Mouse (Mus musculus) cerebellum, adult 18-20 months (tissue): ENCODE measurements around the gene Prdm2.
A peak's percentile ranks its signal among the peaks of the same experiment; 100 is the strongest.

ENCODE experiments used
- DNase-seq, 2 experiments: peaks; one replicate each; pipeline ENCODE4 v3.0.0; 2021

The Prdm2 gene

DNA sequence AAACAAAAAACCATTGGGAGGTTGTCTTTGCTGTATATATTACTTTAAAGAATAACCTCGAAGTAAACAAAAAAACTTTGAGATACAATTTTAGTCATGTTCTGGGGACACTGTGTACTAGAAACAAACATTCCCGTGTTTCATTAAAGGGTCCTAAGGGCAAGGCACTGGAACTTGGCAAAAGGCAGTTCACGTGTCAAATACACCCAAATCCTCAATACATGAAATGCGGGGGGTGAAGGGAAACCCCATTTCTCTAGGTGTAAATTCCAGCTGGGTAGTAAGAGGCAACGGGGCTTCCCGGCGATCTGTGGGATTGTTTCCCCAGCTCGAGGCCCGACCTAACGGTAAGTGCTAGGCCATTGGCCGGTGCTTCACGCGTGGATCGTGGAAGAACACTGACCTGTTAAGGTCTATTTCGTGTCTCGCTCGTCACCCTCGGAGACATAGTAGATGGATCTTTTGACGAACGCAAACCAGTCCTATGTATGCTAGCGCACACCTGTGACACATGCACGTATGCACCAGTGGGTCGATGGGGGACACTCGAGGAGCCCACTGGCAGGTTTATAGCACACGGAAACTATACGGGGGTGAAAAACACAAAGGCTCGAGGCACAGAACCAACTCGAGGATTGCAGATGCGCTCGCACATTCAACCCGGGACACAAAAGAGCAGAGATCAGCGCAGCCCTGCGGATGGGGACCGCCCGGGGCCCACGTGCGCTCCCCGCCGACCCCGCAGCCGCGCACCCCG is 1.0 kb downstream of the Prdm2 start:
- DNase-seq, result peak; percentile 43 to 62

DNA sequence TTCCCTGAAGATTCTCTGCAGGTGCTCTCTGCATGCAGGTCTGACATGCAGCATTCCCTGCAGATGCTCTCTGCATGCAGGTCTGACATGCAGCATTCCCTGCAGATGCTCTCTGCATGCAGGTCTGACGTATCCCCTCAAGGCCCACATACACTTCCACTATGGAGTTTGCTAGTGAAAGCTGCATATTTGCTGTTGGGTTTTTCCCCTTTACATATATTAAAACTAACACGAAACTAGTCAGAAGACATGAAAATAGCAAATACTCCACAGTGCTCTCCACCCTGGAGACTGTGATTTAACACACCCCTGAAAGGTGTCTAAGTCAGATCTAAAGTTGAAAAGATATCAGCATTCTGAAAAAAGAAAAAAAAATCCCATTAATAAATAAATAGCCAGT is 2.8 kb downstream of the Prdm2 start:
- no peak for DNase-seq

DNA sequence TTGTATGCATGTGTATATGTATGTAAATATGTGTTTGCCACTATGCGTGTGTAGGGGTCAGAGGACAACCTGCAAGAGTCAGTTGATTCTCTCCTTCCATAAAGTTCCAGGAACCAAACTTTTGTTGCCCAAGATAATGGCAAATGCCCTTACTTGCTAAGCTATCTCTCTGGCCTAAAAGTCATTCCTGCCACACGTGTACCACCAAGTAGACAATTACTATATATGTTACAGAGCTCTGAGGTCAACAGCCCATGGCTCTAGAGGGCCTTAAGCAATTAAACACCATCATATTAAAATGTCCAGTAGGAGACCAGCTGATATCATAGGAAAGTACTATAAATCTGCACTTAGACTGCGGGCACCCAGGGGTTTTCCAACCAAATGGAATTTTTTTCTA is 10.1 kb downstream of the Prdm2 start:
- no peak for DNase-seq

DNA sequence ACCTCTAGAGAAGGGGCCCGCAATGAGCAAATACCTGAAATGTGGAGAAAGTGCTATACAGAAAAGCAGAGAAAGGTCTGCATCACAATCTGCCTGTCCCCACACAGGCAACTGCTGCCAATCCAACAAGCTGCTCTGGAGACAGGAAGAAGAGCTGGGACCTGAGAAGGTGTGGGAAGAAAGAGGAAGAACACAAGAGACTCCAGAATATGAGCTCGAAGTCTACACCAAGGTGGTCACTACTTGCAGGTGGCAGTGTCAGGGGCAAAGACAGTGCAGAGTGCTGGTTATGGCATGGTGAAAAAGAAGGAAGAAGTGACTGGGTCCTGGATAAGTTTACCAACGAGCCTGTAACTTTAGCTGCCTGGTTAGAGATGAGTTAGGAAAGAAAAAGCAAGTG is 14.4 kb downstream of the Prdm2 start:
- no peak for DNase-seq

DNA sequence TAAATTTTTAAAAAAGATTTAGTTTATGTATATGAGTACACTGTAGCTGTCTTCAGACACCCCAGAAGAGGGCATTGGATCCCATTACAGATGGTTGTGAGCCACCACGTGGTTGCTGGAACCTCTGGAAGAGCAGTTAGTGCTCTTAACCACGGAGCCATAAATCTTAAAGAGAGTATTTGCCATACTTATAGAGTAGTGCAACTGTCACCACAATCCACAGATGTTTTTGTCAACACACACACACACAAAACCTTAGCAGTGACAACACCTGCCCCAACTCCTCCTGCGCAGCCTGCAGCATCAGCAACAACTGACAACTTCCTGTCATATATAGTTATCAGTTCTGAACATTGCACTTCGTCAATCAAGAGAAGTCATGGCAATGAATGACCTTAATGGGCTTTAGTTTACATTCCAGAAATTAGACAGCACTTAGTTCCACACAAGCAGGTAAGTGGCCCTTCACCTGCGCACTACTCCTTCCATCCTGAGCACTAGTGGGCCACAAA is 14.9 kb downstream of the Prdm2 start:
- DNase-seq, result no peak

DNA sequence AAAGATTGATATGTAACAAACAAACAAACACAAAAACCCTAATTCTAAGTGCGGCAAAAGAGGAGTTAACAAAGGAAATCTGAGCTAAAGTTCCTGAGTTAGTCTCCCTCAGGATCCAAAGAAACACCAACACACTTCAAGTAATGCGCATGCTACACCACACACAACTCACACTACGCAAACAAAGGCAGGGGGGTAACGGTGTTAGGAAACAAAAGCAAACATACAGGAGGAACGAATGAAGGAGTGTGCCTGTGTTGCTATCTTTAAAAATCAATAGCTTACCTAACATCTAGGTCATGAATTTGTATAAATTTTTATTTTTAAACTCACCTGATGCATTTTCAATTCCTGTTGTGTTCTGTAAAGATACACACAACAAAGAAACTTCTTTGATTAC is 18.5 kb downstream of the Prdm2 start:
- no peak for DNase-seq

DNA sequence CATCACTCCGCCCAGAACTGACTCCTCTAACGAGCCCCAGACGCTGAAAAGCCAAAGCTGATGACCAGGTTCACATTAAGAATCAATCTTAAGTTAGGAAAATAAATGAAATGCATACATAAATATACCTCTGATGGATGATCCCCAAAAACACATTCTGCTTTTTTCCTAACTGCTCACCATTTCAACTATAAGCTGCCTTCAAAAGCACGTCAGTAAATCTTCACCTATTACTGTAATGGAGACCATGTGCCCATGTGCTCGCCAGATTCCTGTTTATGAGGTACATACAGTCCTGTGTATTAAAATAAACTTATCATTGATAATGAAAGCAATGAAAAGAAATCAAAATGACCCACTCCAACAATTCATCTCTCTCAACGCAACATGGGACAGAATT is 19.6 kb downstream of the Prdm2 start:
- no peak for DNase-seq

DNA sequence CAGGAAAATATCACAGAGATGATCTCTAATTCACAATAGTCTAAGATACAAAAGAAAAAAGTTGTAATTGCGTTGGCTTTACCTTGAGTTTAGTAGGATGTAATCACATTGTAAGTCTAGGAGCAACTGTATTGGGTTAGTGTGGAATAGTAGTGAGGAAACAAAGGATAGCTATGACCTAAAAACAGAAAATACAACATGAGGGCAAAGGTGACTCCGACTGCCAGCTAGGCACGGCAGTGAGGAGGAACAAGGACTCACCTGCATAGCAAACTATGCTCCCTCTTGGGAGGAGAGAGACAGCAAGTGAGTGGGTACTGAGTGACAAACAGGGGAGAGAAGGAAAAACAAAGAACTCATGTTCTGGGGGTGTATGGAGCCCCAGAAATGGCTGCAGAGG is 21.0 kb downstream of the Prdm2 start:
- DNase-seq, result no peak

DNA sequence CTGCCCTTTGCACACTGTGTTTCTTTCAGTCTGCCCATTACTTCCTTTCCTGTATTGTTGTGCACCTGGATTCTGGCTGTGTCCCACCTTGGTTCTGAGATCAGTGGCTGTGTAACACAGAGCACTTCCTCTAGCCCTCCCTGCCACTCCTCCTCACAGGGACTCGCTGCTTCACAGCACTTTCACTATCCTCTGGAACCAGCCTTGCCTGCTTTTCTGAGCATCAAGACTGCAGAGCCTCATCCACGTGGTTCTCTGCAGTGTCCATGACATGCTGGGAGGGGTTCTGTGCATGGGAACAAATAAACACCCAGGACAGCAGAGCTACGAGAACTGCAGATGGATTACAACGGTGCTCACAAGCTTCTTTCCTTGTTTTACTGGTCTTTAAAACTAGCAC is 22.1 kb downstream of the Prdm2 start:
- no peak for DNase-seq

DNA sequence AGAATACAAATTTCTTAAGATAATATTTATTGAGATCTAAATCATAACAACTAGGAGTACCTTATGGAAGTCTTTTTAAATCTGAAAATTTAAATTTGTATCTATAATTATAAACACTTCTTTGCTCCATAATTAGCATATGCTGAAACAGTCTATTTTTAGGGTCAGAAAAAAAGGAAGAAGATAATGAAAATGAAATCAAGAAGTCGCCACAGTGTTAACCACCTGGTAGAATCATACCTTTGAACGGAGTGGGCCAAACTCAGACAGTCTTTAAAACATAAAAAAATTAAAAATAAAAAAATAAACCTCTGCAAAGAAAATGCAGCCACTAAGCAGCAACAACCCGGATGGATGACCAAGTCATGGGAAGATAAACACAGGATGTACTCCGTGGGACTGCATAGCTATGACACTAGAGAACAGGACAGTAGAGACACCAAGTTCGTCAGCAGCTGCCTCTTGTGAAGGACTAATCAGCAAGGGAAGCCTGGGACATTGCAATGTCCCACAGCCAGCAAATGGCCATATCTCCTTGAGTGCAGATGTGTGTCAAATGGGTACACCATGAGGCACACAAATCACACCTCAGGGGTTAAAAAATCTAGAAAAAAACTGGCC is 24.1 kb downstream of the Prdm2 start:
- DNase-seq, result no peak

DNA sequence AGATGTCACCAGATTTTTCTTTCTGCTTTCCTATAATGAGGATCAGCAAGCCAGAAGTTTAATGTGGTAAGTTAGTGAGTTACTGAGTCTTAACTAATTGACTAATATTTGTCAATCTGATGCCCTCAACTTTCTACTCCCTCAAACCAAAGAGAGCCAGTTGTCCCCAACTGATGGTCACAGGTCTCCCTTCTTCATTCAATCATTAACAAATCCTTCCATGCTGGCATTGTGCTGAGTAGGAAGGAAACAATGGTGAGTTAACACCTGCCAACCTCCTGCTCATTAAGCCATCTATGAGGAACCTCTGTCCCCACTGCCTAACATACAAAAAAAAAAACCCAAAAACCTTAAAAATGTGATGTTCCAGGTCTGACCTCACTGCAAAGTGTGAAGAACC is 26.7 kb downstream of the Prdm2 start:
- DNase-seq, result no peak

DNA sequence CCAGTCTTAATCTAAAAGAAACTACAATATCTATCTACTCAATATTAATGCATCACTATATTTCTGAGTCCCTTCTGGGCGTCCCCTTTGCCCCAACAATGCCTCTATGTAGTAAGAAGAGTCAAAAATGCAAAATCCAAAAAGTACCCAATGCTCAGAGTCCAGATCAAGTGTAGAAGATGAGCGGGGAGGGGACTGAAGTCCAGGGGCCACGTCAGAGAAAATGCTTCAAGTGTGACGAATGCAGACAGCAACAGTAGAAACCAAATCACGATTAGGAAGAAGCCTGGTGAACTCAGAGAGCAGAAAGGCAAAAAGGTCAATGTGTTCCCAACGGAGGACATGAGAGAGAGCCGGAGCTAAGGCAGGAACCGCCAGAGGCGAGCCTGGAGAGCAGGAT is 27.3 kb downstream of the Prdm2 start:
- DNase-seq, result no peak

DNA sequence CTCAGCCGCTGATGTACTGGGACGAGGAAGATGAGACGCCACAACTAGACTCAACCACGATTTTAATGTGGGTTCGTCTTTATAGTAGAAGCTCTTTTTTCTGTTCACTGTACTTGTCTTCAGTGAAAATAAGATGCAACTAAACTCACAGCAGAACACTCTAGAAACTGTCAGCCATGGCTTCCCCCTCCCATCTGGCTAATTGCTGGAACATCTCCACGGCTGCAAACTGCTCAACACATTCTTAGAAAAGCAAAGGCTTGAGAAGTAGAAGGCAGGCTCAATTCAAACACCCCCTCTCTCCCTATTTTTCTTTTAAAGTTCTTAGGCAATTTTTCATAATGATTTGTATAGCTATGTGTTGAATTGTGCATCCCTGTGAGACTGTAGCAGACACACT is 29.7 kb downstream of the Prdm2 start:
- no peak for DNase-seq

DNA sequence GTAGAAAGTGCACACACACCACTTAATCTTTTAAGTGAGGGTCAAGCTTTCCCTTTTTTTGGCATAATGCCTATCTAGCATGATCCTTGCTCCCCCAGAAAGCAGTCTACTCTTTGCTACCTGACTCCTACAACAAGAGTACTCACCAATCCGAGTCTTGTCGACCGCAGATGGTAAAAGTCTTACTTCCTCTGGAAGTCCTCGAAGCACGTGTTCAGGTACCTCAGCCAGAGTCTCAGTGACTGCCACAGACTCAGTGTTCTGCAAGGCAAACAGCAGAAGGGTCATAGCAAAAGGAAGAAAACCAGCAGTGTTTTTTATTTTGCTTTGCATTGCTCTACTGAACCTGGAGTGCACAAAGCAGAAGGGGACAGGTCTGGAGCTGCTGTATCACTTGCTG is 32.1 kb downstream of the Prdm2 start:
- DNase-seq, result no peak

DNA sequence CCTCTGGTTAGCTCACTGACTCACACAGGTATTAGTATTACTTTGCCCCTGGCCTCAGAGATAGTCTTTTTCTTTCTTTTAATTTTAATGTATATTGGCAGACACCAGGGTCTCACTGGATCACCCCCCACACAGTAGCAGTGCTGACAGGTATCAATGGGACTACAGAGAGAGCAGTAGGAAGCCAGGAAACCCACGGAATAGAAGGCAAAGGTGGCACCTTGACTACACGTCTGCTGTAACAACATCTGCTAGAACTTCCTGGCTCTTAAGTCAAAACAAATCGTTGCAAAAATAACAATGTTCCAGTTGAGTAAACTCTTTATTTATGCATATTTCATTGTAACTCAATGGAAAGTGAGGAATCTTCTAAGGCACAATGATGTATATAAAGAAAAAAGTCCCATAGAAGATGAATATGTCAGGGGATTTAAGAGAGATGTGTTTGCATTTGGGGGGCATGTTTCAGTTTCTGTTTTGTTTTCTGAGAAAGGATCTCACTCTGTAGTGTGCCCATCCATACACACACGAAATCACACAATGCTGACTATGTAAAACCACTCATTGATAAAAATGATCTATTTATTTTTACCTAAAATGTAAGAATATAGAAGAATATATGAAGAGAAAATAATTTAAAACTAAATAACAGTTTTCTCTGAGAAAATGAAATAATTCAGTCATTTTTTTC is 41.0 kb downstream of the Prdm2 start:
- DNase-seq, result no peak

DNA sequence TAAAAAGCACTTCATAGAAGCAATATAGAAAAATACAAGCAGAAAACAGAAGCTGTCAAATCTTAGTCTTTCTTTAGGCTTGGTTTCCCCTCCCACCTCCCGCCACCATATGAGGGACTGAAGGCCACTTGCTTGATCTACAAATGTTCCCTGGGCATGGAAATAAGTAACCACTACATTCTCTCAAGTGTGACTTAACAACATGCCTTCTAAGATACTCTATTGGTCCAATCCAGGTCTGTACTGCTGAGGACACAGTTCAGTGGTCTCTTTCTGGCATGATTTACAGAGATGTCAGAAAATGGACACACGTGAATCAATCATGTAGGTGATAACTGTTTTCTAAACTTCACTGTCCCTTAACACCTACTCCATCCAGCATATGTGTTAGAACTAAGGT is 42.5 kb downstream of the Prdm2 start:
- DNase-seq, result no peak

DNA sequence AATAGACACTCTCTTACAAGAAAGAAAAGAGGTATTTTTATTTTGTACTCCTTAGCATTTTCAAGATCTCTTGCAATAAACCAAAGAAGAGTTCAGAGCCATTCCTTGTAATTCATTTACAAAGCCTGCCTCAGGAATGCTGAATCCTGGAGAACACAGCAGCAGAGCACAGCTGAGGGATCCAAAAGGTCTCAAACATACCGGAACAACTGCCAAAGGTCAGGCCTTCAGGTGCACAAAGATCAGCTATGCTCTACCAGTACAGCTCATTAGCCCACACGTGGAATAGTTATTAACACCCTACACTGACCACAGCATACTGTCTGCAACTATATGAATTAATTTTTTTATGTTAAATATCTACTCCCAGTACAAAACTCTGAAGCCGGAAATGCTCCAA is 44.7 kb downstream of the Prdm2 start:
- DNase-seq, result no peak

DNA sequence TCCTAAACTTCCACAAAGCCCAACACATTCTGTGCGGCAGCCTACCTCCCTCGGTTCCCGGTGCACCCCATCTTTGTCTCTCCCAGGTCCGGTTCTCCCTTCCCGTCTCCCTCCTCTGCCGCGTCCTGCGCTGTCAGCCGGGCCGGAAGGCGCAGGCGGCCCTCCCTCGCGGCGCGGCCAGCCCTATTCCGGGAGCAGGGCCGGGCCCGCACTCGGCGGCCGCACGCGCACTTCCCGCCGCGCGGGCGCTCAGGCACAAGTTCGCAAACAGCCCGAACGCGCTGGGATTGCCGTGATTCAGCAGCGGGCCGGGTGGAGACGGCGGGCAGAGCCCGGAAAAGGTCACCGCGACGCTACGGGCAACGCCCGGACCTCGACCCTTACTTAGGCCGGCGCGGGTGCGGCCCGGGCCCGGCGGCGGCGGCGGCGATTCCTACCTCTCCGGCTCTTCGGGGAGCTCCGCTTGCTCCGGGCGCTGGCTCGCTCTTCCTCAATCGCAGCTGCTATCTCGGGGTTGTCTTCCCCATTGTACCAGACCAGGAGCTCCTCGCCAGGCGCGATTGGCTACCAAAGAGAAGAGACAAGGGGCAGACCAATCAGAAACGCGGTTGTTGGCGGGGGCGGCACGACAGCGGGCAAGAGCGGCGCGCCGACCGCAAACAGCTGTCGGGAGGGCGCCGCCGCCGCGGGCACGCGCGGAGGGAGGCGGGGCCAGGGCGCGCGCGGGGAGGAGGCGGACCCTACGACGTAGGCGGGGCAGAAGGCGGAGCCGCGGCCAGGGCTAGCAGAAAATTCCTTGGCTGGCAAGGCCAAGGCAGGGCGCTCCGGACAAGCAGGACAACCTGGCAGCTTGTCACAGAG is 50.9 kb downstream of the Prdm2 start:
- DNase-seq, result peak; percentile 99 to 100

DNA sequence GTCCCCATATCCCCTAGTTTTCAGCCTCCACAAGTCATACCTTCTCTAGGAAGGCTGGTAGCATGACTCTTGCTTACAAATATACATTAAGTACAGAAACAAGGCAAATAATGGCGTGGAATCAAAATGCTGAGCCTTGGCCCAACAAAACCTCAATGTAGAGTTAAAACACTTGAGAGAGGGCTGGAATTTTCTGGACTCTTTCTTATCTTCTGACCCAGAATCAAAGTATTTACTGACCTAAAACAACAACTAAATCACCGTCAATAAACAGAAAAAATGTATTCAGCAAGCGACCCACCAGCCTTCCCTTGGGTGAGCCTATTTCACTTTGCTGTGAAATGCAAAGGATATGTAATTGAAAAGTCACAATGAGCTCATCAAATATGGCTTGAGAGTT is 52.0 kb downstream of the Prdm2 start:
- DNase-seq, result no peak

DNA sequence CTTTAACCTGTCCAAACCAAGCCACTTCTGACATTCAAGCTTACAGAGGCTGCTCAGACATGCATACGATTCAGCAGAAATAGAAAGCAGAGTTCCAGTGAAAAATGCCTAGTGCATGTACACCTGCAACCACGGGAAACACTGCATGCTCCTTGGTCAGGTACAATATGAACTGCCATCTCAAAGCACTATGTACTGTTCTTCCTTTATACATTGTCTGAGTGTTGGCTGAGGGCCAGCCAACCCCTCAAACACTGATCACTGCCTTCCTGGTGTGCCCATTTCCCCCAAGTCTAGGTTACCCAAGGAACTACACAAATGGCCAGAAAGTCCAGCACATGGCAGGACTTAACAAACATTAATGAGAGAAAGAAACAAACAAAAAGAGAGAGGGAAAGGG is 53.5 kb downstream of the Prdm2 start:
- DNase-seq, result no peak

DNA sequence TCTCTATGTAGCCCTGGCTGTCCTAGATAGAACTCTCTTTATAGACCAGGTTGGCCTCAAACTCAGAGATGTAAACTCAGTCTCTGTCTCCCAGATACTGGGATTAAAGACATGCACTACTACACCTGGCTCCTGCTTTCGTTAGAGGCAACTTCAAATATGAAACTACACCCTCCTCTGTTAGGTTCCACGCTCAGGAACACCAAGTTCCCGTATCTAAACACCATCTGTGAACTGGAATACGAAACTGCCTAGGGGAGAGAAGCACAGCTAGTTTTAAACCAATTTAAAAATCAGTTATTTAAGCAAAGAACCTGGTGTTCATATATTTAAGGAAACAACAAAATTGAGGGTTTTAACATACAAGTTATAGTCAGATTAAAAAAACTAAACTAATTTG is 56.9 kb downstream of the Prdm2 start:
- no peak for DNase-seq

DNA sequence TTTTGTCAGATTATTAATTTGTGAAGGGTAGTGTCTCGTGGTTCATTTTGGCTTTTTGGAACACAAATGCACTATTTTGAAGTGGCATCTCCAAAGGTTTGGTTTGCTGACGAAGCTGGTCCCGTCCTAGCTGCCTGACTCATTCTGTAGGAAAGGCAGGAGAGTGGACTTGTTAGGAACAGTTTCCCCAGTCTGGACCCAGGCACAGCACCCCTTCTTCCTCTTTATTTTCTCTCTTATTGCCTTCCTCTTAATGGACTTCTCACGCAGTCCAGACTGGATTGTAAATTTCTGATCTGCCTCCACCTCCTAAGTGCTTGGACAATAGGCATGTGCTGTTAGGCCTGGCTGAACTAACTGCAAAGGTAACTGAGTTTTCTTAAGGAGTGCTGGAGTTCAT is 57.8 kb downstream of the Prdm2 start:
- DNase-seq, result no peak

DNA sequence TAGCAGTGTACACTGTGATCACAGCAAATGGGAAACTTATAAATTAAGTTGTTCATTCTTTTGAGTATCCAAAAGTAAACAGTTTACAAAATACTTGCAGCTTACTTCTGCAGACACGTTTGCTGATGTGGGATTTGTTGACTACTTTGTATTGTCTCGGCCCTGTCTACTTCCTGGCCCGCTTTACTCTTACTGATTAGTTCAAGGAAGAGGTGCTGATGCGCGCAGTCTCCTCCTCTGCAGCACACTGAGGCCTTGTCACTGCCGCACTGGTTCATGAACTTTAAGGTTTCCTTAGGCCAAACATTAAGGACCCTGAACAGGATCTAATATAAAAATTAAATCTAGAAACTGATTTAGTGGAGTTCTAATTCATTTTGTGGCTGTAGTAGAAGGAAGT is 58.2 kb downstream of the Prdm2 start:
- DNase-seq, result no peak
